Comparison of ENCODE assay signal across 19 mouse cellular contexts in genomic region chr19:34299229-34299628, GRCm38 (mm10). TPM values are rescaled to one million over a fixed set of nuclear protein-coding genes. Genes with fewer than 3 reads are reported as not detected.
DNase-seq lines count a peak whose midpoint lies in the region; ATAC-seq and TF ChIP-seq lines count a peak whose summit lies in the region.
"Had no signal": no experiment of that assay in that cellular context is flagged by ENCODE, and none has a peak within 500 bp of the region (broad histone marks: within the 10 kb centered on the region; RNA-seq: fewer than 3 reads in every experiment).

No protein-coding gene starts in this region.

- TF ChIP-seq EP300 in CH12.LX (IDR thresholded peaks at IDR 0.05; ENCODE audit: low read length), result no peak

- H3K4me2 ChIP-seq in CH12.LX (ENCODE audit: insufficient read depth, low read depth, poor library complexity, severe bottlenecking), result peak overlapping the region; percentile 81
- H3K4me2 ChIP-seq: embryonic facial prominence, embryonic 12.5 days; hindbrain, embryonic 12.5 days had no signal

- TF ChIP-seq RAD21 in CH12.LX (IDR thresholded peaks at IDR 0.05; ENCODE audit: low read depth, low read length), result no peak

- no peak for TF ChIP-seq POLR2A in CH12.LX (IDR thresholded peaks at IDR 0.05; ENCODE audit: low read depth, low read length)

- peak overlapping the region; percentile 37 for H3K9ac ChIP-seq in CH12.LX (ENCODE audit: insufficient read depth, low read depth)
- H3K9ac ChIP-seq: embryonic facial prominence, embryonic 12.5 days; hindbrain, embryonic 12.5 days had no signal

- in situ Hi-C loops in CH12.LX (cut with MboI; ENCODE audit: low pct_ligation_motif_present, low pct_unique_long_range_greater_than_20kb, low sequenced_read_pairs), result no loop called here

- H3K36me3 ChIP-seq in CH12.LX (replicated peaks in 1 of 2; ENCODE audit: control insufficient read depth in 1 of 2, insufficient read depth in 1 of 2, low read length in 1 of 2), result peaks cover 14 to 40% of the 10 kb centered on the region in 2 experiments
- H3K36me3 ChIP-seq: embryonic facial prominence, embryonic 12.5 days; hindbrain, embryonic 12.5 days had no signal

- peak; percentile 48 for DNase-seq in thymus, postnatal 4 days
- DNase-seq in thymus, postnatal 25 days, result no peak
- DNase-seq in CH12.LX (ENCODE audit: extremely low read depth), result no peak
- DNase-seq in urinary bladder, postnatal 36 days (ENCODE audit: low spot score in 2 of 2), result no peak
- no peak for DNase-seq in frontal cortex, postnatal 10 days (ENCODE audit: low spot score in 2 of 2)
- DNase-seq: adrenal gland, postnatal 10 days; cerebellum, adult 11 months; cerebellum, adult 8-10 months; cerebellum, postnatal 14 days; gastrocnemius, adult 2 months; gastrocnemius, postnatal 25 days; heart, postnatal 10 days; heart, postnatal 4 days had no signal

- dilution Hi-C loops in CH12.LX (cut with MboI; ENCODE audit: extremely low pct_ligation_motif_present, extremely low pct_unique_long_range_greater_than_20kb, low sequenced_read_pairs), result no loop called here

- peaks cover 43 to 95% of the 10 kb centered on the region in 2 experiments for H3K4me1 ChIP-seq in CH12.LX (ENCODE audit: control insufficient read depth in 1 of 2, insufficient read depth in 2 of 2)
- H3K4me1 ChIP-seq: embryonic facial prominence, embryonic 12.5 days; hindbrain, embryonic 12.5 days had no signal

- H3K79me2 ChIP-seq in CH12.LX (replicated peaks; ENCODE audit: control insufficient read depth, extremely low read depth, insufficient read depth, poor library complexity, severe bottlenecking), result peaks cover 45% of the 10 kb centered on the region

- no peak for TF ChIP-seq CTCF in CH12.LX (conservative IDR thresholded peaks at IDR 0.05 in 1 of 2, IDR thresholded peaks at IDR 0.05 in 1 of 2; ENCODE audit: low read depth in 2 of 2, low read length in 2 of 2)

- peak overlapping the region; percentile 24; the same call in 1 of the 2 replicates for H3K27ac ChIP-seq in CH12.LX (ENCODE audit: insufficient read depth, low read depth)
- H3K27ac ChIP-seq: embryonic facial prominence, embryonic 12.5 days; gastrocnemius, adult 2 months; hindbrain, embryonic 12.5 days; hindbrain, postnatal 0 days had no signal

- H3K9me3 ChIP-seq in CH12.LX (replicated peaks; ENCODE audit: low read length), result no peaks in the 10 kb centered on the region
- H3K9me3 ChIP-seq: embryonic facial prominence, embryonic 12.5 days; hindbrain, embryonic 12.5 days had no signal

- ATAC-seq in inflammation-experienced regulatory T-cells, adult 6 months, result peak; percentile 70
- ATAC-seq: forebrain, embryonic 16.5 days; hindbrain, postnatal 0 days; intestine, embryonic 16.5 days had no signal

- no peaks in the 10 kb centered on the region for H3K27me3 ChIP-seq in CH12.LX (replicated peaks)
- H3K27me3 ChIP-seq: embryonic facial prominence, embryonic 12.5 days; hindbrain, embryonic 12.5 days had no signal

- H3K4me3 ChIP-seq in CH12.LX (replicated peaks in 1 of 3; ENCODE audit: low read depth in 2 of 3, low read length in 2 of 3, poor library complexity in 1 of 3), result no peak overlapping the region
- H3K4me3 ChIP-seq: embryonic facial prominence, embryonic 12.5 days; gastrocnemius, adult 2 months; hindbrain, embryonic 12.5 days had no signal

TF ChIP-seq in CH12.LX, 34 proteins besides CTCF, POLR2A, EP300 and RAD21:
- TF ChIP-seq CHD2 (IDR thresholded peaks at IDR 0.05; ENCODE audit: low read length) (no peak), ETS1 (conservative IDR thresholded peaks at IDR 0.05; ENCODE audit: low read depth, low read length) (no peak)

RNA-seq across cellular contexts. Expression of gene Fas, which starts 8.8 kb away (rescaled TPM):
- total RNA-seq in CH12.LX (2012; rRNA removed), result 22.4 and 38.3 TPM in 2 replicates
- 54.1 and 60.8 TPM in 2 replicates for total RNA-seq in CH12.LX (2014; rRNA removed)
- 20.8 and 24.3 TPM in 2 replicates for polyA plus RNA-seq in CH12.LX (2012; ENCODE audit: insufficient read length, low read depth)
- polyA plus RNA-seq in inflammation-experienced regulatory T-cells, adult 6 months (2017; shearing (Covaris generic)), result 100 to 1,000 TPM; 124 to 144 (median 139) TPM

RNA-seq across cellular contexts. Expression of gene Acta2, which starts 43.8 kb away (rescaled TPM):
- total RNA-seq in CH12.LX (2012; rRNA removed), result not detected in 2 replicates
- total RNA-seq in CH12.LX (2014; rRNA removed), result 0.13 TPM in 1 of 2 replicates, not detected in the other
- 0.31 and 0.52 TPM in 2 replicates for polyA plus RNA-seq in CH12.LX (2012; ENCODE audit: insufficient read length, low read depth)
- polyA plus RNA-seq in inflammation-experienced regulatory T-cells, adult 6 months (2017; shearing (Covaris generic)), result under 1 TPM in 2 of 3 experiments, not detected in 1; 0.16 to 0.64 TPM
